Mouse (Mus musculus) embryo, embryonic 10 days (tissue): ENCODE data around the gene Stk16.
A peak's percentile ranks its signal among the peaks of the same experiment; 100 is the strongest.

Source experiments
- DNase-seq: peaks from one replicate; pipeline ENCODE4 v3.0.0-alpha.2; 2015; ENCODE audit warnings: low spot score

Gene Stk16

GRCm38 (mm10) chr1:75236117-75237050 lies 25.7 kb downstream of the Stk16 start, which contains the start of gene Dnajb2:
Gene Dnajb2 (plus strand): TSS chr1:75236406.
- DNase-seq, result peak; percentile 86

- no peak for DNase-seq
Measured at GRCm38 (mm10) chr1:75239591-75239990, 29.0 kb downstream of the Stk16 start.

GRCm38 (mm10) chr1:75243411-75243810 lies 32.8 kb downstream of the Stk16 start:
- DNase-seq, result no peak

GRCm38 (mm10) chr1:75244175-75244826 lies 33.7 kb downstream of the Stk16 start:
- DNase-seq, result no peak

GRCm38 (mm10) chr1:75244836-75245235 lies 34.2 kb downstream of the Stk16 start:
- DNase-seq, result peak; percentile 75

GRCm38 (mm10) chr1:75247071-75247930 lies 36.7 kb downstream of the Stk16 start:
- DNase-seq, result no peak

GRCm38 (mm10) chr1:75248041-75248772 lies 37.6 kb downstream of the Stk16 start:
- no peak for DNase-seq

GRCm38 (mm10) chr1:75250498-75250897 lies 39.9 kb downstream of the Stk16 start:
- no peak for DNase-seq

GRCm38 (mm10) chr1:75251112-75251970 lies 40.7 kb downstream of the Stk16 start:
- peak; percentile 74 for DNase-seq

DNA sequence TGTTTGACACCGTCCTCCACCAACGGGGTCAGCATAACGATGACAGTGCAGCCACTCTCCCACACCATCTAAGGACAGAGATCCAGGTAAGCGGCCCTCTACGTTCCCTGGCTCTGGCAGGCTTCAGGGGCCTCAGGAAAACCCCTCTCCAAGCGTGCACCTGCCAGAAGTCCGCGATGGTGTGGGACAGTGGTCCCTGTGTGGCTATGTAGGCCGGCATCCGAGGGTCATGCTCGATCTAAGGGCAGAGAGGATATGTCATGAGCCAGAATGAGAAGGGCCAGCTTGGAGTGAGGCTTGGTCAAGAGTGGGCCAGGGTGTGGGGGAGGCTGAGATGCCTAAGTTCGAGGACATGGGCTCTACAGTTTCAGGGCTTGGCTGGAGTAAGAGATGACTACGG lies 41.7 kb downstream of the Stk16 start:
- DNase-seq, result no peak

GRCm38 (mm10) chr1:75253029-75253428 lies 42.4 kb downstream of the Stk16 start:
- no peak for DNase-seq

- peak; percentile 84 for DNase-seq
Measured at GRCm38 (mm10) chr1:75253849-75254624, 43.4 kb downstream of the Stk16 start.

DNA sequence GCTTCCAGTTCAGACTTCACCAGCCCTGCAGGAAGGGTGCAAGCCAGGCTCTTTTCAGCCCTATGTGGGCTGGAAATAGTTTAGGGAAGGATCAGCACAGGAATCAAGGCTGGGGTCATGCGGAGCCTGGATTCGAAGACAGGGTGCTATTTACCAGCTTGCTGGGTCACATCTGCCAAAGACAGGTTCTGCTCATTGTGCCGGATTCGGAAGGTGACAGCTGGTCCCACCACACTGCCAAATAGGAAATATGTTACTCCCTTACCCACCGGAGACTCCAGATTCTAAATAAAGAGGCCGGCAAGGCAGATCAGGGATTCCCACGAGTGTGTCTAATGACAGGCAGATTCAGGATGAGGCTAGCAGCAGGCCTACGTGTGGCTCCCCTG lies 44.0 kb downstream of the Stk16 start:
- DNase-seq, result no peak

DNA sequence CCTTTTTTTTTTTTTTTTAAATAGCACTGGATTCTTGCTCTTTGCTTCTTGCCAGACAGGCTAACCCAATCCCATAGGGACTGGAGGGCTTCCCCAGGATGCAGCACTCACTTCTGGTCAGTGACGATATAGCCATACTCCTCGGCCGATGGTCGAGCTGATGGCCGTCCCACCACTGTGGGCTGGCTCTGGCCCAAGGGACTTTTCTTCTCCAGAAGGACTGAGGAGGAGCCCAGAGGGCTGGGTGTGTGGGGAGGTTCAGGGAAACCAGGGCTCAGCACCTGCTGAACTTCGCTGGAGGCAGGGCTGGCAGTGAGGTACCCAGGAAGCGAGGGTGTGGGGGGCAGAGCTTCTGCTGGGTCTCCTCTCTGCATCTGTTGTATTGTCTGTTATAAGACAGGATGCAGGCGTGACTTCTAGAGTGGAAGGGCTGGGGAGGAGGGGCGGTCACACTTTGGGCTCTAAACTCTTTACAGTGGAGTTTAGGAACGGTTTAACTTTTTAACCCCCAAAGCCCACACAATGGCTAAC lies 44.9 kb downstream of the Stk16 start:
- DNase-seq, result no peak

DNA sequence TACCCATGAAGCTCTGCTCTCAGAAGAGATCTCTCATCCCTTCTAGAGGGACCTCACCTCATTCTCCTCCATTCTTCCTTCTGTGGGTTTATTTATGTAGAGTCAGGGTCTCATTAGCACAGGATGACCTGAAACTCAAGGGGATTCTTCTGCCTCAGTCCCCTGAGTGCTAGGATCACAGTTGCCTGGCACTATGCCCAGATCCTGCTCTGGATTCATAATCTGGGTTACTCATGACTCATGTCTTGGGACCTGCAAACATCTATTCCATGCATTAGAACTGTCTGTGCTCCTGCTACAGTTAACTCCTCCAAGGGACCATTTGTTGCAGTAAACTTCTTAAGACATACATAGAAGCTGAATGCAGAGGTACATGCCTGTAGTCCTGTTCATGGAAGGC lies 50.6 kb downstream of the Stk16 start:
- DNase-seq, result no peak

- peak; percentile 93 for DNase-seq
Measured at GRCm38 (mm10) chr1:75262969-75263951, 52.6 kb downstream of the Stk16 start.

DNA sequence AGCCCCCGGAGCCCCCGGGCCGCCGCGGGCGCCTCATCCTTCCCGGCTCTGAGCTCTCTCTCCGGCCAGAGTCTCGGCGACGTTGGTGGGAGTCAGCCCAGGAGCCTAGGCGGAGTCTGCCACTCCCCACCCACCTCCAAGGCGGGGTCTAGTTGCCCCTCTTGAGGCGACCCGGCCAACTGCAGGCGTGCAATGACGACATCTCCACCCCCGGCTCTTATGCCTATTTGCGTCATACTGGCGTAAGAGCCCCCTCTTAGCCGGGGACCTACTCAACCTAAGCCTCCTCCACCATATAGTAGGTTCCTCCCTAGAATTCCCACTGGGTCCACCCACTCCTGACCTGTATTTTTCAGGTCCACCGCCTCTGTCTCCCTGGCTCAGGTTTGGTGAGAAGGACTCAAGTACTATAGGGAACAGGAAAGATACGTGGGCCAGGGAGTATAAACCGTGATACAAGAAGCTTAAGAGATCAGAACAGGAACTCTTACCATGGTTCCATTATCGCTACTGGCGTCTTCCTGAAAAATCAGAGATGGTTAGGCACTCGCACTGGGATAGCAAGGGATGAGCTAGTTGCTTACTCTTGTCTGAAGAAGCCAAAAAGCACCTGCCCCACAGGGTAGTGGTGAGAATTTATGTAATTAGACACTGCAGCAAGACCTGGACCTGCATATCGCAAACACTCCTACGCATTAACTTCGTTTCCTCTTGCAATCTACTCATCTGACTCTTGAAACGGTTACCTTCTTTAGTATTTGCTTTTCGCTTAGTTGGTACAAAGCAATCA lies 53.6 kb downstream of the Stk16 start, which contains the start of gene Ptprn:
Gene Ptprn, minus strand, starts transcription at position 412 of the 790 bp plus-strand sequence.
- DNase-seq, result peak; percentile 47
